Mouse (Mus musculus) MEL (cell line): ENCODE results near the gene Akirin2.

Experiments used
- BHLHE40 ChIP-seq: IDR thresholded peaks from 2 replicates; pipeline ENCODE4 v1.6.1; 2012; ENCODE audit warnings: low read depth, mild to moderate bottlenecking, inconsistent platforms, low read length, improper control_type of control experiment, borderline replicate concordance
- CTCF ChIP-seq, 3 experiments: IDR thresholded peaks in 2 of 3; conservative IDR thresholded peaks in 1 of 3; 2 replicates each; pipeline ENCODE4 v1.5.1; 2011 to 2012; ENCODE audit warnings: low read length in 3 of 3, low read depth in 2 of 3, mild to moderate bottlenecking in 2 of 3, improper control_type of control experiment in 1 of 3, inconsistent platforms in 1 of 3, mixed read lengths in 1 of 3, moderate library complexity in 1 of 3; ENCODE audit not compliant: control insufficient read depth in 1 of 3, insufficient read depth in 1 of 3, poor library complexity in 1 of 3, severe bottlenecking in 1 of 3
- ELF1 ChIP-seq: IDR thresholded peaks from 2 replicates; pipeline ENCODE4 v1.6.1; 2014; ENCODE audit warnings: low read depth, mild to moderate bottlenecking, inconsistent platforms, low read length, improper control_type of control experiment, moderate library complexity
- EP300 ChIP-seq, 2 experiments: IDR thresholded peaks; 2 replicates each; pipeline ENCODE4 v1.6.1; 2011; ENCODE audit warnings: improper control_type of control experiment in 2 of 2, low read length in 2 of 2, low read depth in 1 of 2, mild to moderate bottlenecking in 1 of 2
- GATA1 ChIP-seq: IDR thresholded peaks from 2 replicates; pipeline ENCODE4 v1.6.1; 2011; ENCODE audit warnings: low read depth, low read length, improper control_type of control experiment
- HCFC1 ChIP-seq: IDR thresholded peaks from 2 replicates; pipeline ENCODE4 v1.6.1; 2012; ENCODE audit warnings: low read depth, mild to moderate bottlenecking, inconsistent platforms, low read length, improper control_type of control experiment, moderate library complexity
- MAFK ChIP-seq: IDR thresholded peaks from 2 replicates; pipeline ENCODE4 v1.6.1; 2011; ENCODE audit warnings: low read depth, mild to moderate bottlenecking, low read length, improper control_type of control experiment, borderline replicate concordance
- MAX ChIP-seq: IDR thresholded peaks from 2 replicates; pipeline ENCODE4 v1.6.1; 2011; ENCODE audit warnings: low read length, improper control_type of control experiment
- MAZ ChIP-seq: IDR thresholded peaks from 2 replicates; pipeline ENCODE4 v1.6.1; 2012; ENCODE audit warnings: low read depth, mild to moderate bottlenecking, inconsistent platforms, low read length, improper control_type of control experiment
- NRF1 ChIP-seq: IDR thresholded peaks from 2 replicates; pipeline ENCODE4 v1.6.1; 2014; ENCODE audit warnings: low read depth, mild to moderate bottlenecking, inconsistent platforms, low read length, improper control_type of control experiment, moderate library complexity; ENCODE audit not compliant: poor library complexity, insufficient read depth, severe bottlenecking
- POLR2A ChIP-seq, 2 experiments: IDR thresholded peaks; 2 replicates each; pipeline ENCODE4 v1.6.1; 2011 to 2012; ENCODE audit warnings: low read length in 2 of 2, mild to moderate bottlenecking in 2 of 2, control low read depth in 1 of 2, improper control_type of control experiment in 1 of 2, low read depth in 1 of 2, moderate library complexity in 1 of 2; ENCODE audit not compliant: control insufficient read depth in 1 of 2, insufficient read depth in 1 of 2, poor library complexity in 1 of 2
- POLR2AphosphoS5 ChIP-seq: IDR thresholded peaks from 2 replicates; pipeline ENCODE4 v1.6.1; 2012; ENCODE audit warnings: low read depth, borderline replicate concordance, mild to moderate bottlenecking, inconsistent platforms, low read length, moderate library complexity, mixed read lengths
- USF1 ChIP-seq: IDR thresholded peaks from 2 replicates; pipeline ENCODE4 v1.6.1; 2014; ENCODE audit warnings: low read depth, mild to moderate bottlenecking, inconsistent platforms, low read length, improper control_type of control experiment, moderate library complexity

- peak in 1 of 3 experiments; percentile 39; a peak in 2 of 6 replicates for TF ChIP-seq CTCF (IDR thresholded peaks at IDR 0.05 in 2 of 3, conservative IDR thresholded peaks at IDR 0.05 in 1 of 3; ENCODE audit: control insufficient read depth in 1 of 3, insufficient read depth in 1 of 3, low read depth in 2 of 3, low read length in 3 of 3, poor library complexity in 1 of 3, severe bottlenecking in 1 of 3)
- no peak for TF ChIP-seq BHLHE40
- TF ChIP-seq USF1: no peak
- no peak for TF ChIP-seq MAZ
- no peak for TF ChIP-seq POLR2A (IDR thresholded peaks at IDR 0.05; ENCODE audit: control insufficient read depth in 1 of 2, insufficient read depth in 1 of 2, low read depth in 1 of 2, low read length in 2 of 2, poor library complexity in 1 of 2)
- TF ChIP-seq ELF1: no peak
- TF ChIP-seq MAX: no peak
- no peak for TF ChIP-seq HCFC1
- TF ChIP-seq MAFK: no peak
- TF ChIP-seq GATA1: no peak
- TF ChIP-seq POLR2AphosphoS5: no peak
- TF ChIP-seq NRF1: no peak
- no peak for TF ChIP-seq EP300 (IDR thresholded peaks at IDR 0.05; ENCODE audit: low read depth in 1 of 2, low read length in 2 of 2)
These were observed 26.3 kb downstream of the Akirin2 start for GRCm38 (mm10) chr4:34577028-34577427.
